Mouse (Mus musculus) neural tube, embryonic 13.5 days (tissue): ENCODE results near the gene 1700092M07Rik. TPM values are rescaled to one million over a fixed set of nuclear protein-coding genes. Genes with fewer than 3 reads are reported as not detected.

Experiments used
- ATAC-seq: fragments of 200-750 bp; cut with Nextera tagmentation; 2 replicates; pipeline ENCODE4 v1.8.0; 2017; ENCODE audit warnings: low read depth, mild to moderate bottlenecking, moderate TSS enrichment, moderate library complexity
- H3K27ac ChIP-seq: fragments of 300-500 bp; sonication (generic); replicated peaks from 2 replicates; pipeline ENCODE4 v1.5.1; 2015; ENCODE audit warnings: moderate library complexity, mild to moderate bottlenecking, inconsistent platforms
- H3K27me3 ChIP-seq: fragments of 300-500 bp; sonication (generic); 2 replicates; pipeline ENCODE4 v1.6.1; 2015; ENCODE audit warnings: mild to moderate bottlenecking, inconsistent platforms
- H3K36me3 ChIP-seq: fragments of 300-500 bp; sonication (generic); 2 replicates; pipeline ENCODE4 v1.6.1; 2015; ENCODE audit warnings: mild to moderate bottlenecking, inconsistent platforms
- H3K4me1 ChIP-seq: fragments of 300-500 bp; sonication (generic); replicated peaks from 2 replicates; pipeline ENCODE4 v1.6.1; 2015; ENCODE audit warnings: inconsistent platforms
- H3K4me2 ChIP-seq: fragments of 300-500 bp; sonication (generic); 2 replicates; pipeline ENCODE4 v1.6.1; 2015; ENCODE audit warnings: inconsistent platforms, mild to moderate bottlenecking, moderate library complexity
- H3K4me3 ChIP-seq: fragments of 300-500 bp; sonication (generic); 2 replicates; pipeline ENCODE4 v1.5.1; 2015; ENCODE audit warnings: mild to moderate bottlenecking, inconsistent platforms
- H3K9ac ChIP-seq: fragments of 300-500 bp; sonication (generic); 2 replicates; pipeline ENCODE4 v1.6.1; 2015; ENCODE audit warnings: moderate library complexity, mild to moderate bottlenecking, inconsistent platforms
- H3K9me3 ChIP-seq: fragments of 300-500 bp; sonication (generic); 2 replicates; pipeline ENCODE4 v1.6.1; 2016; ENCODE audit warnings: inconsistent platforms
- WGBS: fragments of 180-500 bp; shearing (Covaris S2); methylation state at CpG from one replicate; pipeline ENCODE4 v1.1.7; 2015; 5-methylcytosine and 5-hydroxymethylcytosine counted together
- polyA plus RNA-seq: library from polyadenylated mRNA; unstranded; fragments of >200 nt; fragmentation: Nextera tagmentation; extraction: Ambion mirVana; gene quantifications from 2 replicates; pipeline ENCODE4 v1.2.1, GENCODE M21; 2015

1700092M07Rik gene
- polyA plus RNA-seq: 1.6 and 2.4 TPM in 2 replicates

DNA sequence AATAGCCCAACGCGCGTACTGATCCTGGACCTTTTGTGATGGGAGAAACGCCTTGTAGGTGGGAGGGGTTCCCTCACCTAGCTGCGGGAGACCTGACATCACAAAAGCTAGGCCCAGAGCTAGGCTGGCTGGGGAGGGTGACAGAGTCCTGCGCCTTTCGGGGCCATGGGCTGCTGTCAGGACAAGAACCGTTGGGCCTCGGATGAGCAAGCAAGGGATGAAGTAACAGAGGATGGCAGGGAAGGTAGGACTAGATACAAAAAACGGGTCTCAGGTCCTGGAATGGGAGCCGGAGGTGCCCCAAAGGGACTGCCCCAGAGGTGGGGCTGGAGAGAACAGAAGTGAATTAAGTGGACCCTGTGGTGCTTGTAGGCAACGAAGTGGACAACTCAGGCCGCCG lies at the start of gene 1700092M07Rik:
1700092M07Rik (plus strand) TSS at position 116 of the 400 bp plus-strand sequence.
- H3K4me2 ChIP-seq: peak within 1 kb of the TSS; percentile 80
- H3K27me3 ChIP-seq: no peaks in the 10 kb centered on the region
- peak within 1 kb of the TSS; percentile 94 for H3K27ac ChIP-seq
- peak; percentile 1; the same call in 1 of the 2 replicates for ATAC-seq
- peaks cover 62% of the 10 kb centered on the region for H3K36me3 ChIP-seq
- H3K4me1 ChIP-seq: peaks cover 36% of the 10 kb centered on the region
- H3K9ac ChIP-seq: peak within 1 kb of the TSS; percentile 68
- H3K4me3 ChIP-seq: peak within 1 kb of the TSS; percentile 72
- 70% methylated on average over 14 of the region's 14 CpGs for WGBS
- H3K9me3 ChIP-seq: no peaks in the 10 kb centered on the region

DNA sequence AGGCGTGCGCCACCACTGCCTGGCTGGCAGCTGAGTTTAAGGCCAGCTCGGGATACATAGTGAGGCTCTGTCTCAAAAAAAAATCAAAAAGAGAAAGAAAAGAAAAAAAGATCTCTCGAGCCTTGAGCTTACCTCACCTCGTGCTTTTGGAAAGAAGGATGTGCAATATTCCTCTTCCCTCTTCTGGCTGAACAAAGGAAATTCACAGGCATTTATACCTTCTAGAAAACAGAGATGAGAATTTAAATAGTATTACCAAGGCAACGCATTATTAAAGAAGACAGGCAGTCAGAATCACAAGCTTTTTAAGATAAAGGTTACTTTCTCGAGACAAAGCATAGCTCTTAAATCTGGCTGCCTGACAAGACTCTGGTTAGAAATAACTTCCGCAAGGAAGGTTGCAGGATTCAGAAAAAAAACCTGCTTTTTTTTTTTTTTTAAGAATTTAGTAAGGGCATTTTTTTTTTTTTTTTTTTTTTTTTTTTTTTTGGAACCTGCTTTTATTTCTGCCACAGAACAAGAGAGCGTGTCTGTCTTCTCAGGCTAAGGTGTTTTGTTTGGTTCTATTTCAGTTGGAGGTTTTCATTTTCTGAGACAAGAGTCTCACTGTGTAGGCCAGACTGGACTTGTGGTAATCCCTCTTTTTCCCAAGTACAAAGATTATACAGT lies 48.5 kb upstream of the 1700092M07Rik start:
- Histone ChIP-seq H3K9me3 (no peaks in the 10 kb centered on the region), H3K27ac (no peak overlapping the region), H3K36me3 (no peaks in the 10 kb centered on the region), H3K9ac (no peak overlapping the region), H3K4me1 (no peaks in the 10 kb centered on the region), H3K27me3 (no peaks in the 10 kb centered on the region), H3K4me2 (no peak overlapping the region), H3K4me3 (no peak overlapping the region)
- WGBS: 51% methylated on average over 9 of the region's 9 CpGs
- no peak for ATAC-seq

- no peak for ATAC-seq
- H3K4me2 ChIP-seq: no peak overlapping the region
- no peaks in the 10 kb centered on the region for H3K4me1 ChIP-seq
- no peak overlapping the region for H3K9ac ChIP-seq
- 68% methylated on average over 5 of the region's 5 CpGs for WGBS
- H3K27ac ChIP-seq: no peak overlapping the region
- H3K9me3 ChIP-seq: no peaks in the 10 kb centered on the region
- H3K36me3 ChIP-seq: no peaks in the 10 kb centered on the region
- H3K27me3 ChIP-seq: no peaks in the 10 kb centered on the region
- H3K4me3 ChIP-seq: no peak overlapping the region
Observed at GRCm38 (mm10) chr19:8692740-8693139, 47.8 kb upstream of the 1700092M07Rik start.

DNA sequence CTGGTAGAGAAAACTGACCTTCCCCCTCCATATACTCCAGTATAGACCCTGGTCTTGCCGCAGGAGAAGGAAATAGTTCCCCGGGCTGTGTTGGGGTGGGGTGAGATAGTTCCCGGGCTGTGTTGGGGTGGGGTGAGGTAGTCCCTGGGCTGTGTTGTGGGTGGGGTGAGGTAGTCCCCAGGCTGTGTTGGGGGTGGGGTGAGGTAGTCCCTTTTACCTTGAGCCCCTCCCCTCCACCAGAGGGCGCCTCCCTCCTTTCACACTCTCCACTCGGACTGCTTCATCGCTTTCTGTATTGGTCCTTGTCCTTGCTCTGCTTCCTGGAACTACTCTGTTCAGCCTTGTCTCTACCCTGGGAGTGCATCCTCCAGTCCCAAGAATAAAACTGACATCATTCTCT lies 45.2 kb upstream of the 1700092M07Rik start:
- no peak overlapping the region for H3K9ac ChIP-seq
- no peaks in the 10 kb centered on the region for H3K9me3 ChIP-seq
- ATAC-seq: no peak
- no peaks in the 10 kb centered on the region for H3K36me3 ChIP-seq
- 57% methylated on average over 6 of the region's 6 CpGs for WGBS
- no peaks in the 10 kb centered on the region for H3K27me3 ChIP-seq
- H3K4me3 ChIP-seq: no peak overlapping the region
- H3K27ac ChIP-seq: no peak overlapping the region
- H3K4me2 ChIP-seq: no peak overlapping the region
- no peaks in the 10 kb centered on the region for H3K4me1 ChIP-seq

DNA sequence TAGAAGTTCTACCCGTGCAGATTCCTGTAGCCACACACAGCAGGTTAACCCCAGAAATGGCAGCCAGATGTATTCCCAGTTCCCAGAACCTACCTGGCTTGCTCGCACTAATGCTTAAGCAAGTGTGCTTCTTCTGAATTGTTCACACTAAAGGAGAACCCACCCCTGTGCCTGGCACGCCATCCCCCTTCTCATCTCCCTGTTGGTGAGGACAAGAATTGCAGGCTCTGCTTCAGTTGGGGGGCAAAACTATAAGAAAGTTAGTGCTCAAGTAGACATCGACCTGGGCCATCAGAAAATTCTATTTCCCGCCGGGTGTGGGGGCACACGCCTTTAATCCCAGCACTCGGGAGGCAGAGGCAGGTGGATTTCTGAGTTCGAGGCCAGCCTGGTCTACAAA lies 40.9 kb upstream of the 1700092M07Rik start:
- ATAC-seq: no peak
- 82% methylated on average over 9 of the region's 9 CpGs for WGBS

GRCm38 (mm10) chr19:8702458-8702857 lies 38.1 kb upstream of the 1700092M07Rik start:
- no peak for ATAC-seq
- Histone ChIP-seq H3K27ac (no peak overlapping the region), H3K4me2 (no peak overlapping the region), H3K4me3 (no peak overlapping the region), H3K9me3 (no peaks in the 10 kb centered on the region), H3K9ac (no peak overlapping the region), H3K4me1 (no peaks in the 10 kb centered on the region), H3K36me3 (peaks cover 12% of the 10 kb centered on the region), H3K27me3 (no peaks in the 10 kb centered on the region)
- WGBS: 56% methylated on average over 3 of the region's 3 CpGs

More for the DNA sequence above, 40.9 kb upstream of the 1700092M07Rik start:
- H3K9me3 ChIP-seq: no peaks in the 10 kb centered on the region
- no peaks in the 10 kb centered on the region for H3K27me3 ChIP-seq
- no peak overlapping the region for H3K4me3 ChIP-seq
- H3K4me1 ChIP-seq: no peaks in the 10 kb centered on the region
- H3K4me2 ChIP-seq: no peak overlapping the region
- no peak overlapping the region for H3K9ac ChIP-seq
- H3K27ac ChIP-seq: no peak overlapping the region
- H3K36me3 ChIP-seq: no peaks in the 10 kb centered on the region

DNA sequence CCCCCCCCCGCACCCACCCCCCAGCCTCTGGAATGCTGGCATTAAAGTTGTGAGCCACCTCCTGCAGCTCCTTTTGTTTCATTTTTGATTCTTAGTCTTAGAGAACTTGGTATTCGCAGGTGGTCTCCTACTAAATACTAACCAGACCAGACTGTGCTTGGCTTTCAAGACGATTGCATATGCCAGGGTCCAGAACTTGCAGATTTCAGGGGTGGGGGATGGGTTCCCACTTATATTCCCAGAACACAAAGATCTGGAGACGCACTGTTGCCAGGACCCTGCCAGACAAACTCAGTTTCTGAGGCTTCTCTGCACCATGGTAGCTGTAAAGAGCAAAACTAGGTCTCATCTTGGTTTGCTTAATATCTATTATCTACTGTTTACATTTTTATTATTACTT lies 36.9 kb upstream of the 1700092M07Rik start:
- Histone ChIP-seq H3K27ac (no peak overlapping the region), H3K9me3 (no peaks in the 10 kb centered on the region), H3K4me2 (no peak overlapping the region), H3K4me1 (no peaks in the 10 kb centered on the region), H3K27me3 (no peaks in the 10 kb centered on the region), H3K4me3 (no peak overlapping the region), H3K36me3 (peaks cover 23% of the 10 kb centered on the region), H3K9ac (no peak overlapping the region)
- ATAC-seq: no peak
- 53% methylated on average over 4 of the region's 4 CpGs for WGBS

DNA sequence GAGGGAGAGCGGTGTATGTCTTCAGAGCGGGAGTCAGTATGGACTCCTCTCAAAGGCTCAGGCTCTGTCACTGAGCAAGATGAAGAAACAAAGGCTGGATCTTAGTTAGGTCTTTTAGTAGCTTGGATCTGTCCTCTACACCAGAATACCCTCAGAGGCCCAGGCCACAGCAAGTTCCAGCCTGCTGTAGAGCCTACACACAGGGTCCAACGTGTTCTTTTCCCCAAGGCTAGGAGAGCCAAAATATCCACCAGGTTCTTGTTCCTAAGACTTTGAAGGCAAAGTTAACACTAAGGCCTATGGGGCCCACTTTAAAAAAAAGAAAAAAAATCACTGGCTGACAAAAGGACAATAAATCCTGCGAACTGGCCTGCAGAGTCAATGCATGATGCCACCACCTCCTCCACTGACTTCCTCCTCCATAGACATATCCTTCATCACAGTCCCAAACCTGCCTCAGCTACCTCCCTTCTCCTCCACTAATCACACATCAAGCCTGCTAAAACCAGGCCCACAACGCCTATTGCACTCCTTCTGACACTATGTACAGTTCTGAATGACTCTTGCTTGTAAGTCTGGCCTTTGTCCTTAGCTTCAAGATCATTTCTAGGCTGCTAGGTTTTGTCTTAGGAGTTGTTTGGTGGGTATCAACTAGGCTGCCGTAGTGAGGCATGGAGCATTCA lies 35.4 kb upstream of the 1700092M07Rik start:
- no peak overlapping the region for H3K9ac ChIP-seq
- H3K4me3 ChIP-seq: no peak overlapping the region
- H3K4me1 ChIP-seq: peaks cover 6% of the 10 kb centered on the region
- no peak overlapping the region for H3K27ac ChIP-seq
- H3K27me3 ChIP-seq: no peaks in the 10 kb centered on the region
- WGBS: 76% methylated on average over 6 of the region's 6 CpGs
- peaks cover 39% of the 10 kb centered on the region for H3K36me3 ChIP-seq
- no peak overlapping the region for H3K4me2 ChIP-seq
- no peak for ATAC-seq
- no peaks in the 10 kb centered on the region for H3K9me3 ChIP-seq

DNA sequence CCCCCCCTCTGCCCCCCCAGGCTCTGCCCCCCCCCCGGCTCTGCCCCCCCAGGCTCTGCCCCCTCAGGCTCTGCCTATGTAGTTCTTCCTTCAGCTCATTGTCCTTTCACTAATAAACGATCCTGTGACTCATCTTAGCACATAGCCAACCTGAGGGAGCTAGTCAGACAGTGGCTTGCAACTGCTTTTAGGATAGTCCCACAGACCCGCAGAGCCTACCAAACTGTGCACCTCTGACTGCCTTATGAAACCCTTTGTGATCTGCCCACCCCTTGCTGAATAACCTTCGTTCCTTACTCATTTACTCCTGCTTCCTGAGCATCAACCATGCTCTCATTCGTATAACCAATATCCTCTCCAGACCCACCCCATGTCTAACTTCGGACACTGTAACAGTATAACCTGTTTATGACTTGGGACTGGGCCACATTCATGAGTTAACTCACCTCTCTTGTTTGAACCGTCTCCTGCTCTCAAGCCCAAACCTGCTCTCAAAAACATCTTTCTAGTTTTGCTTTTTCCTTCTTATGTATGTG lies 34.3 kb upstream of the 1700092M07Rik start:
- no peak overlapping the region for H3K9ac ChIP-seq
- H3K27ac ChIP-seq: no peak overlapping the region
- H3K27me3 ChIP-seq: no peaks in the 10 kb centered on the region
- H3K4me2 ChIP-seq: no peak overlapping the region
- WGBS: 86% methylated on average over 7 of the region's 7 CpGs
- no peak for ATAC-seq
- no peak overlapping the region for H3K4me3 ChIP-seq
- H3K4me1 ChIP-seq: peaks cover 17% of the 10 kb centered on the region
- no peaks in the 10 kb centered on the region for H3K9me3 ChIP-seq
- peaks cover 49% of the 10 kb centered on the region for H3K36me3 ChIP-seq

GRCm38 (mm10) chr19:8706930-8707329 lies 33.6 kb upstream of the 1700092M07Rik start:
- Histone ChIP-seq H3K36me3 (peaks cover 54% of the 10 kb centered on the region), H3K4me3 (no peak overlapping the region)
- ATAC-seq: no peak

DNA sequence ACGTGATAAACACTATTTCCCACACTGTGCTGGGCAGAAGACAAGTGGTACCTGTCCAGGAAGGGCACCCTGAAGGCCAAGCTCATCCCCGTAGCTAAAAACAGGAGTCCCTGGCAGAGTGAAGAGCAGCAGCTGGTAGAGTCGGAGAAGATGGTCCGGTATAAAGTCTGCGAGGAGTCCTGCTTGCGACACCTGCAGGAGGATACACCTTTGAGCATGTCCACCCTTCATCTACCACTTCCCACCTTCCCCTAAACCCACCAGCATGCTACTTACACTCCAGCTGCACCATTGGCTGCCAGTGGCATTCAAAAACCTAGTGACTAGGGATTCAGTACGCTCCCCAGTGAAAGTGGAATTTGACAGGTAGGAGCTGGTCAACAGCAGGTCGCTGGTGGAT lies 31.6 kb upstream of the 1700092M07Rik start:
- peaks cover 57% of the 10 kb centered on the region for H3K36me3 ChIP-seq
- WGBS: 96% methylated on average over 8 of the region's 8 CpGs

More at GRCm38 (mm10) chr19:8706930-8707329, 33.6 kb upstream of the 1700092M07Rik start:
- H3K4me2 ChIP-seq: no peak overlapping the region
- WGBS: 98% methylated on average over 7 of the region's 7 CpGs
- no peaks in the 10 kb centered on the region for H3K9me3 ChIP-seq
- H3K27ac ChIP-seq: no peak overlapping the region
- H3K9ac ChIP-seq: no peak overlapping the region
- no peaks in the 10 kb centered on the region for H3K27me3 ChIP-seq
- peaks cover 24% of the 10 kb centered on the region for H3K4me1 ChIP-seq

GRCm38 (mm10) chr19:8710057-8710456 lies 30.5 kb upstream of the 1700092M07Rik start:
- H3K4me1 ChIP-seq: peaks cover 47% of the 10 kb centered on the region
- H3K36me3 ChIP-seq: peaks cover 57% of the 10 kb centered on the region
- H3K9me3 ChIP-seq: no peaks in the 10 kb centered on the region
- no peak overlapping the region for H3K27ac ChIP-seq
- H3K4me2 ChIP-seq: no peak overlapping the region; the same call in 1 of the 2 replicates
- H3K4me3 ChIP-seq: no peak overlapping the region
- WGBS: 86% methylated on average over 2 of the region's 2 CpGs
- no peaks in the 10 kb centered on the region for H3K27me3 ChIP-seq
- no peak overlapping the region; the same call in 1 of the 2 replicates for H3K9ac ChIP-seq
- no peak for ATAC-seq

More for the DNA sequence above, 31.6 kb upstream of the 1700092M07Rik start:
- H3K9me3 ChIP-seq: no peaks in the 10 kb centered on the region
- H3K27me3 ChIP-seq: no peaks in the 10 kb centered on the region
- H3K4me2 ChIP-seq: no peak overlapping the region
- H3K4me1 ChIP-seq: peaks cover 36% of the 10 kb centered on the region
- no peak for ATAC-seq
- H3K4me3 ChIP-seq: no peak overlapping the region
- no peak overlapping the region for H3K27ac ChIP-seq
- no peak overlapping the region for H3K9ac ChIP-seq
